Mouse (Mus musculus) c-Kit-positive CD71-positive TER-119-positive erythroid progenitor cells, embryonic 14.5 days (primary cell): Measurements from ENCODE around the gene Sumf1.
A peak's percentile ranks its signal among the peaks of the same experiment; 100 is the strongest.

Source experiments
- DNase-seq: peaks from one replicate; pipeline ENCODE4 v3.0.0-alpha.2; 2013; ENCODE audit warnings: low spot score

The Sumf1 gene

DNA sequence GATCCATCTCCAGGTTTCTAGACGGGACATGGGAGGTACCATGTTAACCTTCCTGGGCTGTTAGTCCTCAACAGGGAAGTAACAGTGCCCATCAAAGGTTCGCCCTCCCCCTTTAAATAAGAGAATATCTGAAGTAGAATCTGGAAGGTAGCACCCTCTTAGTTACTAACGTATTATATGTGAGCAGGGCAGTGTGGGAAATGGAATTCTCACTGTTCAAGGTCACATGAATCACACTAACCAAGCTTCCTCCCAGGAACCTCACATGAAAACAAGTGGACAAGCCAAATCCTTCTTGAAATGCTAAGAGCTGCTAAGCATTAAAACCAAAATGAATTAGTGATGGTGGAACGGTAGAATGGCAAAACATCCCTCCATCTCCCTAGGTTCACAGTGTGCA lies 38.7 kb downstream of the Sumf1 start:
- no peak for DNase-seq

DNA sequence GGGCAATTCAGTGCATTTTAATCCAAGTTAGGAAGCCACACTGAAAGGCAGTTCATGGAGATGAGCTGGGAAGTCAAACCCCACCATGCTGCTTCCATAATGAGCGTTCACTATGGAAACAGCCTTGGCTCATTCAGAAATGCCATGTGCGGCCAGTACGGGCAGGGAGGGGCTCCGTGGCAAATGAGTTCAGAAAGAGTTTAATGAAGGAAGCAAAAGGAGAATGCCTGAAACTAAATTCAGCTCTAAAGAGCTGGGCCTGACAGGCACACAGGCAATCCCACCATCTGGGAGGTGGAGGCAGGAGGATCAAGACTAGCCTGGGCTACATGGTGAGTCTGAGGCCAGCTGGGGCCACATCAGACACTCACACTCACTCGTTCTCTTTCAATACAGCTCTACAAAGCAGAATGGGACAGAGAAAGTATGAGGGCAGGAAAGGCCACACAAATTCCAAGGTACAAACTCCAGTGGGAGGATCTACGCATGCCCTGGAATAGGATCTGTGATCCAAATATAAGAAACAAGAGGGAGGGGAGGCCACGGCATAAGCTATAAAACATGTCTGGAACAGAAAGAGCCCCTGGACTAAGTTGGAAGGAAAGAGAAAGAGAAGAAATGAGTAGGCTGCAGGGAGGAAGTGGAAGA lies 39.3 kb downstream of the Sumf1 start:
- DNase-seq: no peak

DNA sequence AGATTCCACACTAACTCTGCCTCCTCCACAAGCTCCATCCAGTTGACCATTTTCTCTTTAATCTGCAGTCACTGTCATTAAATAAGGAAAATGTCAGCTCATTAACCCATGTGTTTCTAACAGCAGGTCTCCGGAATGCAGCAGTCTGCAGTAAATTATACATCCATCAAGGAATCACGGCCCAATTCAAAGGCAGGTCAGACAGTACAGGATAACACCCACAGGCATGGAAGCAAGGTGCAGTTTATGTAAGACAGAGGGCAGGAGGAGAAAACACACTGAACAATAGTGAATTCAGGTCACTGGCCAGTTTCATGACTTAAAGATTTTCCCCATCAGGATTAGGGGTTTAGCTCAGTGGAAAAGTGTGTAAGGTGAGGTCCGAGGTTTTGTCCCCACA lies 40.1 kb downstream of the Sumf1 start:
- no peak for DNase-seq

DNA sequence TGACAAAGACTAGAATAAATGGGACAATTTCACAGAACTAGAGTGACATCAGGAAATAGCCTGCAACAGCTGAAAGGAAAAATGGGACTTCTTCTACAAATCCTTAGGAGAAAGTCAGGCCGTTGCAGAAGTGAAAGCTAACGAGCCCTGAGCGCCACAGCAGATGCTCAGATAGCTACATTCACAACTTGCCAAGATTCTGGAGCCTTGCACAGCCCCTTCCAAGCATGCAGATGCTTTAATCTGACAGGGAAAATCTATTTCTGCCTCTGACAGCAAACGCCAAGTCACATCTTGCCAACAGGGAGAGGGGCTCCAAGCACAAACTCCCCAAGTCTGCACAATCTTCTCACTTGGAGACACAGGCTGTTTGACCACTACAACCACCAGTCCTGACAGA lies 42.6 kb downstream of the Sumf1 start:
- no peak for DNase-seq

DNA sequence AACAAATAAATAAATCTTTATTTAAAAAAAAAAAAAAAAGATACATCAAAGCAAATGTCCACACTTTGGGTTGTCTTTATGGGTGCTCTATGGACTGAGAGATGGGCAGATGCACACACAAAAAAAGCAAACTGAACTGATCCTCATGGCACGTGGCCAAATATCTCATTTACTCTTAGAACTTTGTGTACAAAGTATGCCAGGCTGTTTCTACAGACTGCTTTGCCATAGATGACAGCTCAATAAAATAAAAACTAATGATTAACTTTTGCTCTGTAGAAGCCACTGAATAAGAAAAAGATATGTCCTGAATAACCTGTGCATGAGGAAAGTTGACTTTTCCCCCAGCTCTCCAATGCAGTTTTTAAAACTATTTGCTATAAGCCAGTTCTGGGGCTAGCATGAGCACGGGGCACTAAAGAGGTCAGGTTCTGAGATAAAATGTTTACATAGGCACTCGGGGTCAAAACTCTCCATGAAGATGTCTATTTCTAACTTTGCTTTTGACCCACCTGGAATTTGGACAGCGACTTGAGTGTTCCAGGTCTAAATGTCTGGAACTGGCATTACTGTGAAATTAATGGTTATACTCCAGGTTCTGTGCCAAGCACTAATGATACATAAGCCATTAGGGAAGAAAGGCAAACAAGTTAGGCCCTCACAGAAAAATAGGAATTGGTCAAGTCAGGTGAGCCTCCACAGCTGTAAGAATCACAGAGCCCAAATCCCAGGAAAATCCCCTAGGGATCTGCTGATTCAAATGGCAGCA lies 44.5 kb downstream of the Sumf1 start:
- DNase-seq: no peak

DNA sequence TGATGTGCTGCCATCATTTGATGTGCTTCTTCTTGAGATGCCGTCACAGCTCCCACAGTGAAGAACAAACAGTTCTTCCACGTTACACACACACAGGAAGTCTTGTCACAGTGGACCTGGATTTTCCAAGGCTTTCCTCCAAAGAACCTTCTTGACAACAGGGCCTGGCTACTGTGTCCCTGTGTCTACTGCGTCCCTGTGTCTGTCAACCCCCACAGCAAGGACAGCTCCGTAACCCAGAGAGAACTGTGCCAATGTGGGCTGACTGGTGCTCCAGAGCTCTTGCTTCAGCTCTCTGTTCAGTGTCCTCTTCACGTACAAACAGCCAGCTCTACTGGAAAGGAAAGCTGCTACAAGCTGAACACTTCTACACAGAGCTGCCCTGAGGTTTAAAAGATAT lies 48.4 kb downstream of the Sumf1 start:
- no peak for DNase-seq

DNA sequence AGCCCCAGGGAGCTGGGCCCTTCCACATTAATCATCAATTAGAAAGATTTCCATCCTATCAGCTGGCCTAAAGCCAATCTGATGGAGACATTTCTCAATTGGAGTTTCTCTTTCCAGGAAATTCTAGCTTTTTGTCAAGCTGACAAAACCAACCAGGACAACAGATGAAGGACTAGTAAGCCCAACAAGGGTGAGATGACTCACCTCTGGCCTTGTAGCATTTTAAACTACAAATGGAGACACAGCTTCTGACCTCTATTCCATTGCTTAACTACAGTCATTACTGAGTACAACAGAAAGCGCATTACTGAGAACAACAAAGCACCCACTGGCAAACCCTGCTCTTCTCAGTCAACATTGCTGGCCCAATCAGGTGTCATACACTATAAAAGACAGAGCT lies 49.1 kb downstream of the Sumf1 start:
- DNase-seq: no peak

DNA sequence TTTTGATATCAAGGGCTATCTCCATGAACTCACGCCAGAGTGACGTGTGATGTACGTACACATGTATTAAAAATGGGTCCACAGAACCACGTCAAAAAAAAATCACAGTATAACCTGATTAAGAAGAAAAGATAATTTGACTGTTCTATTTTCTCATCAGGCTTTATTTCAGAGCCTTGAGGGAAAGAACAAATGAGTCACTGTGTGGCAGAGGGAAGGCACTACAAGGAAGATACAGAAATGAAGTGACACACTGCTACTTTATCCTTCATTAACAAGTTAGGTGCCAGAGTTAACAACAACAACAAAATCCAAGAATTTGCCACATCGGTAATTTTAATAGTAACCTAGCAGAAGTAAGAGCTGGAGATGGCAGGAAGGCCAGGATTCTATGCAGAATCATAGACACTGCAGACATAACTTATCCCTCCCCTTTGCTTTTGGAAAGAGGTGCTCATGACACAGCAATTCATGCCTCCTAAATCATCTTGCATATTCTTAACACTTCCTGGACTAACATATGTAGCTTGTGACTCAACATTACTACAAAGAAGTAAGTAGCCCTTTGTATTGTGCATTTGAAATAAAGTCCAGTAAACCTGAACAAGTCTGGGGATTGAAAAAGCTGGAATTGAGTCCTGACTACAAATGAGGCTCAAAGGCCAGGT lies 53.0 kb downstream of the Sumf1 start:
- DNase-seq: no peak

DNA sequence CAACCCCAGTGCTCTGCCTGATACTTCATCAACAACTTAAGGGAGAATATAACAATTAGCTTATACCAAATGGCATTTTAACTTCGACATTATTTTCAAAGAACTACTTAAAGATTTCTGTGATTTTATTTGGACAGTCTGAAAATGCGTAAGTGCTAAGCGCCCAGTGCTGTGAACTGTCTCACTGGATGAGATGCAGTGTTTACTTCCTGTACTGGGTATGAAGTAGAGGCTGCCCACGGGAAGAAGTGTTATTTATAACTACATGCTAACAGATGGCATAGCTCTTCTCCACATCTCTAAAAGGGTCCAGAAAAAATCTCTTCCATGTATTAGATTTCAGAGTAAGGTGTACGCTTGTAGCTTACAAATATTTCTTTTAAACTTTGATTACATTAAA lies 54.7 kb downstream of the Sumf1 start:
- no peak for DNase-seq

DNA sequence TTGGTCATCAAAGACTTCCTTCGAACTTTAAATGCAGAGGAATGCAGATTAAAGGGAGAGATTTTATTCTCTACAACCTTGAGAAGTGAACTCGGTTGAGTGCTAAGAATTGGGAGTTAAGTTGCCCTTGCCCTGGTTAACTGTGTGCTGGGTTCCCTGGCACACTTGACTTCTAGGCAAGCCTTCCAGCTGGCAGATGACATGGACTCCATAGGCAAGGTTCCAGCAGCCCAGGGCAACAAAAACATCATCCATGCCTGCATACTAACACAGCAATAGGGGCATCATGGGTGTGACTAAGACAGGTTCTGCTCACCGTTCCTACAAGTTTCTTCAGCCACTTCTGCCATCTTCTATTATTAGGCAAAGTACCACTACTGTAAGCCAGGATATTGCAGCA lies 58.8 kb downstream of the Sumf1 start:
- DNase-seq: no peak

DNA sequence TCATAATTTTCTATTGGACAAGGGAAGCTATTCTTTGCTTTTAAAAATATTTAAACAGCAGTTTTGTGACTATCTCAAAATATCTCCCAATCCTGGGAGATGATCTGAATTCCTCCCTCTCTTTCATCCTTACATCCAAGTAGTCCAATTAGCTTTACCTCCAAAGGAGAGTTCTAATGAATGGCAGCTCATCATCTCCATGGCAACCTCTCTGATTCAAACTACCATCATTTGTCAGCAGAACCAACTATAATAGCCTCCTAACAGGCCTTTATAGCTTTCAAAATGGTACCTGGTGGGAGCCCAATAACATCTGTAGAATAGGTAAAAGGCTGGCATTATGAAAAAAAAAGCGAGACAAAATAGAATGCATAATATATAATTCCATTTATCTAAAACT lies 59.9 kb downstream of the Sumf1 start:
- DNase-seq: no peak

DNA sequence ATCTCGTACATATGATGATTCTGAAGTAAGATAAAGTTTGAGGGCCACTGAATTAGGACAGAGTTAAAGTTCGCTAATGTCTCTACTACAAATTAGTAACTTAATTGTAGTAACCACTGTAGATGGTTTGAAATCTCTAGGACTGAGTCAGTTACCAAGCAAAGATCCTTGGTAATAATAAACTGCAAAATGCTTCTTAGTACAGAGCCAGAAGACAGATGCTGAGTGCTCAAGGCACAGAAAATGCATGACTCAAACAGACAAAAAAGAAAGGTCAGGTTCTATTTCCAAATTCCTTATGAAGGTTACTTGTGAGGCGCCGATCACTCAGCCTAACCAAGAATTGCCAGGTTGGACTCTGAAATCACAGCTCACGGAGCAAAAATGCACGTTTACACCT lies 67.5 kb downstream of the Sumf1 start:
- DNase-seq: no peak

DNA sequence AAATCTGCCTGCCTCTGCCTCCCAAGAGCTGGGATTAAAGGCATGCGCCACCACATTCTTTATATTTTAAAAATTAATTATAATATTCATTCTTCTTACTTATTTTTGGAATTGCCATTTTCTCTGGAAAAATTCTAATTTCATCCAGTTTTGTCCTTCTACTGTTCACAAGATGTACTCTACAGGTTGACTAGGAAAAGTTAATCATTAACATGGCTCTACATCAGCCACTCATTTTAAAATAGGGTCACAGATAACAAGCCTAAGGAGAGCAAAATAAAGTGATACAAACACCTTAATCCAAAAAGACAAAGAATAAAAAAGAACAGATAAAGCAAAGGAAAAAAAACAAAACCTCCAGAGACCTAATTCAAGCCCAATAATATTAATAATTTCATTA lies 70.4 kb downstream of the Sumf1 start:
- no peak for DNase-seq

DNA sequence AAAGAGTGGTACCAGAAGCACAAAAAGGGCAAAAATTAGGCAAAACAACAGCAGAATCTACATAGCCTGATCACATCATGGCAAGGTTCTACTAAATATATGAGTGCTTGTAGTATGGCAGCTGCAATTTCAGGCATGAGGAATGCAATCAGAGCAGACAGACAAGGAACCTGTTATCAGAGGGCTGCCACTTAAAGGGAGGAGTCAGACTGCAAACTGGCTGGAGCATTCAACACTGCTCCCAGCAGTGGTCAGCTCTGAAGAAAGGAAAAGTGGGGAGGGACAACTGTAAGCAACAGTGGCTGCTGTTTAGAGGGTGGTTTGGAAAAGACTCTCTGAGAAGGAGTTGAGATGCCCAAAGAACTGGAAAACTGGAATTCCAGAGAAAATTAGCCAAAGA lies 73.7 kb downstream of the Sumf1 start:
- DNase-seq: no peak

DNA sequence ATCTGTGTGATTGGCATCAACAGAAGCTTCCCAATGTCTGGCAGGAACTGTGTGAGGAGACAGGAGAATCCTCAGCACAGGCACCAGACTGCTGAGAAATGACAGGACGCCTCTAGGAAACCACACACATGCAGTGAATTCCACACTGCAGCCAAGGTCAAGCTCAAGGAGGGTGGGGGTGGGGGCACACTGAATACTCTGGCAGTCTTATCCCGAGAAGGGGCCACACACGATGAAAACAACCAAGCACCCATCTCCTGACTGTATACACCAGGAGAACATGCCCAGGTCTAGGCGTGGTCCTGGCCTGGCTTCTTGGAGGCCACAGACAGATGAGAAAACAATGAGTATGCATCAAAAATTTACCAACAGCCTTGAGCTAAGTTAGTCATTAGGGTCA lies 75.0 kb downstream of the Sumf1 start:
- DNase-seq: no peak

DNA sequence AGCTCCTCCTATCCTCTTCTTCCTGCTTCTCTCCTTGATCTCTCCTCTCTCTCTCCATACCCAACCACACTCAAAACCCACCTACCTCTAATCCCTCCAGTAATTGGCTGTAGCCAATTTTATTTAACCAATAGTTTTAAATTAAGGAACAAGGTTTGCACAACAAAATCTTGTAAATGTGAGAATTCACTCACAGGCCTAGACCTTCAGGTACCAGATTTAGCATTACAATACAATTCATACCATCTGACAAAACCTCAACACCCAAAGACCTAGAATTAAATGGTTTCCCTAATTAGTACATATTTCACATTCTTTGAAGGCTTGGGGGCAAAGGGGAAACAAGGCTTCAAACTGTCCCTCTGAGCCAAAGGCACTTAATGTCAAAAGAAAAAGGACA lies 78.0 kb downstream of the Sumf1 start:
- DNase-seq: no peak

DNA sequence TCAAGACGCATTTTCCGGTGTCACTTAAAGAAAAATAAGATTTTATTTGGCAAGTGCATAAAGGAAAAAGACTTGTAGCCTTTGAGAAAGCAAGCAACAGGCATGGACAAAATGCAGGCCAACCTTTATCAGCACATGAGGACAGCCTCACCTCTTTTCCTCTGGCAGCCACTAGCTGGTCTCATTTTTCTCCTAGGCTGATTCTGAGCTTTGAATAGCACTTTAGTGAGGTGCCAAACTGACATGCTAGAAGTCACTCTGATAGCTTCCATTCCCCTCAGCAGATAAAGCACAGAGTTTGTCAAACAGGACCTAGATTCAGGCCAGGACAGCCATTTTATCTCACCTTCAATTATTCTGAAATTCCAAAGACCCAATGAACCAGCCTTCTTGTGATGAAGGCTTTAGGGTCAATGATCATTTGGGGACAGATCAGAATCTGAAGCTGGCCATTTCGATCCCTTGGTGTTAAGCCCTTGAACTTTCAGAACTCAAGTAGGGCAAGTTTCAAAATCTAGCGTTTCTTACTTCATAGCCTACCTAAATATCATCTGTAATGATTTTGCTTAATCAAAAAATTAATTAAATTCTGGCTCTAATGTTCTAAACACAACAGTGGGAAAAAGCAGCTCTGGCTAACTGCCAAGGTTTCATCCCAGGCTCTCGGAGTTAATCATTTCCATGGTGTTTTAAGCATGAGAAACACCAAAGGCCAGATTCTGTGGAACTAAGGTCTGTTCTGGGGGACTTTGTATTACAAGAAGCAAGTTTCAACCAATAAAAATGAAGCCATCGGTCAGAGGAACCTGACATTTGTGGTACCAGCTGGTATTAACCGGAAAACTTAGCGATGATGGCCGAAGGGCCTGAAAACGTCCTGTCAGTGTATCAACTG lies 83.2 kb downstream of the Sumf1 start:
- DNase-seq: no peak

DNA sequence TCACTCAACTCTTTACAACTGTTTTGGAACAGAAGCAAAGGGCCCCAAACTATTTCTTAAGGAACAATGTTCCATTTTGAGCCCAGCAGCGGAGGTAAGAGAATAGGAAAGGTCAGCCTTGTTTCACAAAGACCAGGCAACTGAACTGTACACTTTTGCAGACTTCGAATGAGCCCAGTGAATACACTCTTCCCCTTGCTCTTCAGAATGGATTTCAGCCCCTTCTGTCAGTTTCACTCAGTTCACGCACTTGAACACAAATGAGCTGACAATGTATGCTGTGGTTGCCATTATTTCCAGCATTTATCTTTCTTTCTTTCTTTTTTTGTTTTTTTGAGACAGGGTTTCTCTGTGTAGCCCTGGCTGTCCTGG lies 86.5 kb downstream of the Sumf1 start:
- DNase-seq: no peak

DNA sequence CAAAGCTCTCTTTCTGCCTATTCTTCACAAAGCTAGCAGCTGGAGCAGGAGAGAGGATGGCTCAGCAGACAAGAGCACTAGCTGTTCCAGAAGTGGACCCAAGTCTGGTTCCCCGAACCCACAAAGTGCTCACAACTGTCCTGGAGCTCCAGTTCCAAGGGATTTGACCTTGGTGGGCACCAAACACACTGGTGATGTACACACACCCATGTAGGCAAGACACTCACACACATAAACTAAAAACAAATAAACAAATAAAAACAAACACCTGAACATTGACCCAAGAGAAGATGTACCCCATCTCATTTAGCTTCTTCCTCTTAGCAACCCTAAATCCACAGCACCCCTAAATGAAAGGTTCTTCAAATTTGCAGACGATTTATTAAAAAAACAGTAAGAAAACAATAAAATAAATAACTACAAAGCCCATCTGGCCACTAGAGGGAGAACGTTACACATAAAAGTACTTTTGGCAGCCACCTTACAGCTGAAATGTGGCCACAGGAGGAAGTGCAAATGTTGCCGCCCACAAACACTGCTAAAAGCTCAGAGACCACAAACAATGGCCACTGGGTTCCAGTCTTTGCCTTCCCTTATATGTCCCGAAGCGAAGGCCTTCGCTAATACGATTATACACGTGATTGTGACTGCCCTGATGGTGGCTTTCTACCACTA lies 87.1 kb downstream of the Sumf1 start:
- DNase-seq: peak; percentile 42

DNA sequence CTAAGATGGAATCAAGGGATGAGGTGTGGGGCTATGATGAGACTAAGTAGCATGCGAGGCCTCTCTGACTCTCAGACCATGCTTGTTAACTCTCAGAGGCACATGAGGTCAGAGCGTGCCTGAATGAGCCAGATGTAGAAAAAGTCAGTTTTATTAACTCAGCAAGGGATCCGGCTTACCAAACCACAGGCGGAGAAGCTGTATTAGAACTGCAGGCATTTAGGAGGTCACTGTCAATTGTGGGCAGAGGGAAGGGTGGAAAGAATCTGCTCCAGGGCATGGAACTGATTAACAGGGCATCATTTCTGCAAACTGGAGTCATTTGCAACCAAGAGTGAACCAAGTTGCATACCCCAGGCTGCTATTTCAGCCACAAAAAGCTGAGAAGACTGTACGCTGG lies 89.9 kb downstream of the Sumf1 start:
- DNase-seq: no peak

DNA sequence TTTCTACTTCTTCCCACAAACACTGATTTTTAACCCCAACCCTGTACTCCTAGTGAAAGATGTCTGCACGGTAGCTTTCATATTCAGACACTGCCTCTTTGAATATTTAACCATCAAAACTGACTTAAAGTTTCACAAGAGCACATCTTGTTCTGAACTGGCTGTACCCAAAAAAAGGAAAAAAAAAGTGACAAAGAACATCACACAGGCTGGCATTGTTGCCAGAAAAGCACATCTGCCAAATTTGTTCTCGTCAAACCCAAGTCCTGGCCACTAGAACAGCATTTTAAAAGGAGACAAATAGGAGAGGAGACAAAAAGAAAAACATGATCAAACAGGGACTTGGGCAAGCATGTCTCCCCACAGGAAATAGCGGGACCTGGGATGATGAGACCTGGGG lies 91.9 kb downstream of the Sumf1 start:
- no peak for DNase-seq

DNA sequence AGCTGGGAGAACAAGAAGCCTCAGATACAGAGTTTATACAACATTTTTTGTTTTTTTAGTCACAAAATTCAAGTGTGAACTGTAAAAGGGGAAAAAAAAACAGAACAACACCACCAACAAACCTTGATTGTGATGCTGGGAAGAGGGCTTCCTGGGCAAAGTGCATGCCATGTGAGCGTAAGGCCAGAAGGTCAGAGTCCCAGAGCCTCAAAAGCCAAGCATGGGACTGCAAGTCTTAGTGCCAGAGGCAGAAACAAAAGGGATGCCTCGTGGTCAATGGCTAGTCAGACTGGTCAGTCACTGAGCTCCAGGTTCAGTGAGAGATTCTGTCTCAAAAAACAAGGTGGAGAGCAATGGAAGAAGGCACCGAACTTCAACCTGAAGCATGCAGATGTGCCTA lies 92.7 kb downstream of the Sumf1 start:
- DNase-seq: no peak
